Mouse (Mus musculus): ENCODE data around the gene Sprr2a1. TPM values are rescaled to one million over a fixed set of nuclear protein-coding genes. Genes with fewer than 3 reads are reported as not detected.
"Not testable (repeated sequence)": the region's sequence is repeated elsewhere in the genome, so short reads cannot be mapped to it uniquely, and the experiment has no call there.

Gene Sprr2a1
- polyA plus RNA-seq, 1 experiment from 2014 or later, result not detected

DNA sequence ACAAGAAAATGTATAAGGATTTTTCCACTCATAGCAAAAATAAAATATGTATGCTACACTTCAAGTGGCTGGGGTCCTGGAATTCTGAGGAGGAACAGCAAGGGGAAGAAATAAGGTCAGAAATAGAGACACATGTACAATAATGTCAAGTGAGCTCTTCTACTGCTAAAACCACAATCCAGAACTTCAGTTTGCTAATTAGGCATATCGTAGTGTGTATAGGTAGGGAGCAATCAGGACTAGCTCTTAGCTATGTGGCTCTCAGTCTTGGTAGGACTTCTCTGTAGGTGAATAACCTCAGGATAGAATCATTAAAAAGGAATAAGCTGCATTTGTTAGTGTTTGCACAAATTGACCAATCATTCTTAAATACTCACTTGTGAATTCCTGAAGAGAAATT is 23.6 kb downstream of the Sprr2a1 start:
- H3K4me1 ChIP-seq (replicated peaks); H3K36me3 ChIP-seq; H3K4me3 ChIP-seq (replicated peaks); H3K9me3 ChIP-seq; H3K27ac ChIP-seq; H3K9ac ChIP-seq (replicated peaks); H3K27me3 ChIP-seq; ATAC-seq; H3K4me2 ChIP-seq (replicated peaks): not testable (repeated sequence)
- WGBS, result no CpG with 5 or more reads among the region's 1 CpGs

DNA sequence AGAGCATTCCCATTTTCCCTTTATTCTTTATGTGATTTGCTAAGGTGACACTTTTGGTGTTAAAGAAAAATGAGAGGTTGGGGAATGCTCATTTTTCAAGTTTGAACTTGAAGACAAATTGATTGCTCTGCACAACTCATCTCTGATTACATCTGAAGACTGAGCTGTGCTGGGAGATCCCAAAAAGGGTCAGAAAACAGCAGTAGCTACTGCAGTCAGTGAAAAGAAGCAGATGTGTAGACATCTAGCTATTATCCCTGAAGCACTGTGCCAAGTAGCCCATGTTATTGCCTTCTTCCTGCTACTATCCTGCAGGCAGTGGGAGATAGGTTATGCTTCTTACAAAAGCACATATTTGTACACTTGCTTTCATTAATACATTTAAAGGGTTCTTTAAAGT is 29.2 kb downstream of the Sprr2a1 start:
- H3K4me1 ChIP-seq (replicated peaks); H3K4me2 ChIP-seq (replicated peaks); H3K27me3 ChIP-seq; H3K36me3 ChIP-seq; H3K4me3 ChIP-seq (replicated peaks); H3K9ac ChIP-seq (replicated peaks); ATAC-seq; H3K27ac ChIP-seq; H3K9me3 ChIP-seq: not testable (repeated sequence)

DNA sequence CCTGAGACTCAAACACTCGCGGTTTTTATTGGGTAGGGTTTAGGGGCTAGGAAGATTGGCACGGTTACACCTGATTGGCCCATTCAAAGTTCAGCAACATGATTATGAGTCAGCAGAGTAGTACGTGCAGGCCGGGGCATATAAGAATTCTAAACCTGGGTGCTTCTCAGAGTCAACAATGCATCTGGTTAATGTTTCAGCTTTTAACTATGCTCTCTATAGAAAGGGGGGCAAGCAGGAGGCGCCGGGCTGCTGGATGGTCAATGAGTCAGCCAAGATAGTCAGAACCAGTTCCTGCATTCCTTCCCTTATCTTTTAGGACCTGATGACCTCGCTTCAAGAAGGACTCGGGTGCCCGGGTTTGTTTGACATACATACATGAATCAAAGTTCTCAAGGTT is 30.6 kb downstream of the Sprr2a1 start:
- ATAC-seq; H3K9me3 ChIP-seq; H3K4me3 ChIP-seq (replicated peaks); H3K27me3 ChIP-seq; H3K36me3 ChIP-seq; H3K27ac ChIP-seq; H3K4me1 ChIP-seq (replicated peaks); H3K4me2 ChIP-seq (replicated peaks); H3K9ac ChIP-seq (replicated peaks): not testable (repeated sequence)
- whole genome bisulfite sequencing, result no CpG with 5 or more reads among the region's 10 CpGs

DNA sequence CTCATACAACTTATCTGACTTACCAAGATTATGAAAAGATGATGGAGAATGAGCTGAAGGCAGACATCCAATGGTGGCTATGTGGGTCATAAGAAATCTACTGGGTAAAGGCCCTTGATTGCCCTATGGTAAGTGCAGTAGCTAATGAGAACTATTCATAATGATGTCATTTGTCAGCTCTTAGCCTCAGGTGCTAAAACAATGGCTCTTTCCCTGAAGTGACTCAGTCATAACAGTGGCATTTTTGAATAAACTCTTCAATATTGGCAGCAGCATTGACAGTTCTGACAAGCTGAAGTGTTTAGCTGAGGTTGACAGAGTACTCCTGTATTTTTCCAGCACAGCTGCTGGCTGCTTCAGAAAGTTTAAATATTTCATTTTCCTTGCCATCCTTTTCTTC is 32.9 kb downstream of the Sprr2a1 start:
- not testable (repeated sequence) for H3K4me1 ChIP-seq (replicated peaks); H3K4me2 ChIP-seq (replicated peaks); ATAC-seq; H3K27me3 ChIP-seq; H3K9me3 ChIP-seq; H3K27ac ChIP-seq; H3K36me3 ChIP-seq; H3K9ac ChIP-seq (replicated peaks); H3K4me3 ChIP-seq (replicated peaks)

- H3K36me3 ChIP-seq; H3K4me1 ChIP-seq (replicated peaks); H3K4me3 ChIP-seq (replicated peaks); H3K9me3 ChIP-seq; H3K27ac ChIP-seq; H3K27me3 ChIP-seq; ATAC-seq; H3K4me2 ChIP-seq (replicated peaks); H3K9ac ChIP-seq (replicated peaks): not testable (repeated sequence)
- WGBS, result 92% methylated on average over 1 of the region's 2 CpGs
Measured at GRCm38 (mm10) chr3:92250450-92250849, 34.9 kb downstream of the Sprr2a1 start.

DNA sequence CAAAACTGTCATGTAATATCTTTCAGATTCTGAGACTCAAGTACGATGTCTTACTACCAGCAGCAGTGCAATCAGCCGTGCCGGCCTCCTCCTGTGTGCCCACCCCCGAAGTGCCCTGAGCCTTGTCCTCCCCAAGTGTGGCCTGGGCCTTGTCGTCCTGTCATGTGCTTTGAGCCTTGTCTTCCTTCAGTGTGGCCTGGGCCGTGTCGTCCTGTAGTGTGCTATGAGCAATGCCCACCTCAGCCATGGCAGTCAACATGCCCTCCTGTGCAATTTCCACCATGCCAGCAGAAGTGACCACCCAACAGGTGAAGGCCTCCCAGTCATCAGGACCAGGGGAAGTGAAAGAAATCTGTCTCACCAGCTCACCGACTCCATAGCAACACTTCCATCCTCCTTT is 38.3 kb downstream of the Sprr2a1 start:
- WGBS, result no CpG with 5 or more reads among the region's 8 CpGs
- not testable (repeated sequence) for H3K4me1 ChIP-seq (replicated peaks); H3K27me3 ChIP-seq; H3K4me2 ChIP-seq (replicated peaks); H3K9me3 ChIP-seq; H3K9ac ChIP-seq (replicated peaks); H3K27ac ChIP-seq; H3K4me3 ChIP-seq (replicated peaks); H3K36me3 ChIP-seq
- ATAC-seq, result peak; percentile 76

GRCm38 (mm10) chr3:92258526-92258925 is 42.9 kb downstream of the Sprr2a1 start:
- not testable (repeated sequence) for H3K4me2 ChIP-seq (replicated peaks); H3K9me3 ChIP-seq; H3K4me1 ChIP-seq (replicated peaks); H3K27ac ChIP-seq; H3K27me3 ChIP-seq; H3K9ac ChIP-seq (replicated peaks); H3K4me3 ChIP-seq (replicated peaks); H3K36me3 ChIP-seq
- peak; percentile 67; the same call in 1 of the 2 replicates for ATAC-seq

GRCm38 (mm10) chr3:92263462-92263861 is 47.9 kb downstream of the Sprr2a1 start:
- H3K4me2 ChIP-seq (replicated peaks); H3K27me3 ChIP-seq; ATAC-seq; H3K4me3 ChIP-seq (replicated peaks); H3K4me1 ChIP-seq (replicated peaks); H3K27ac ChIP-seq; H3K36me3 ChIP-seq; H3K9me3 ChIP-seq; H3K9ac ChIP-seq (replicated peaks): not testable (repeated sequence)
- no CpG with 5 or more reads among the region's 2 CpGs for WGBS

Other genes starting within 250 kb of the Sprr2a1 start
- gene Pglyrp3, start 201.2 kb upstream of the Sprr2a1 start, polyA plus RNA-seq (2015; fragmentation: Nextera tagmentation; extraction: Ambion mirVana), result not detected in 2 replicates
- 2.5 and 3.7 TPM in 2 replicates for gene Lor, start 132.7 kb upstream of the Sprr2a1 start, polyA plus RNA-seq (2015; fragmentation: Nextera tagmentation; extraction: Ambion mirVana)
- gene Prr9, start 91.9 kb upstream of the Sprr2a1 start, polyA plus RNA-seq (2015; fragmentation: Nextera tagmentation; extraction: Ambion mirVana), result not detected in 2 replicates
- not detected in 2 replicates for gene Lelp1, start 73.1 kb upstream of the Sprr2a1 start, polyA plus RNA-seq (2015; fragmentation: Nextera tagmentation; extraction: Ambion mirVana)
- gene Sprr2a2, start 121 bp downstream of the Sprr2a1 start, polyA plus RNA-seq (2015; fragmentation: Nextera tagmentation; extraction: Ambion mirVana), result not detected in 2 replicates
- gene Sprr2a3, start 69.6 kb downstream of the Sprr2a1 start, polyA plus RNA-seq (2015; fragmentation: Nextera tagmentation; extraction: Ambion mirVana), result not detected in 2 replicates
- gene Sprr2b, start 100.8 kb downstream of the Sprr2a1 start, polyA plus RNA-seq (2015; fragmentation: Nextera tagmentation; extraction: Ambion mirVana), result not detected in 2 replicates
- not detected in 2 replicates for gene Sprr2d, start 123.3 kb downstream of the Sprr2a1 start, polyA plus RNA-seq (2015; fragmentation: Nextera tagmentation; extraction: Ambion mirVana)
- not detected in 2 replicates for gene Sprr2e, start 136.3 kb downstream of the Sprr2a1 start, polyA plus RNA-seq (2015; fragmentation: Nextera tagmentation; extraction: Ambion mirVana)
- gene Sprr2f, start 149.4 kb downstream of the Sprr2a1 start, polyA plus RNA-seq (2015; fragmentation: Nextera tagmentation; extraction: Ambion mirVana), result not detected in 2 replicates
- gene Sprr2h, start 169.9 kb downstream of the Sprr2a1 start, polyA plus RNA-seq (2015; fragmentation: Nextera tagmentation; extraction: Ambion mirVana), result not detected in 2 replicates
- not detected in 2 replicates for gene Sprr2i, start 192.2 kb downstream of the Sprr2a1 start, polyA plus RNA-seq (2015; fragmentation: Nextera tagmentation; extraction: Ambion mirVana)
- not detected in 2 replicates for gene Sprr2j-ps, start 202.3 kb downstream of the Sprr2a1 start, polyA plus RNA-seq (2015; fragmentation: Nextera tagmentation; extraction: Ambion mirVana)
- gene Gm9774, start 213.6 kb downstream of the Sprr2a1 start, polyA plus RNA-seq (2015; fragmentation: Nextera tagmentation; extraction: Ambion mirVana), result 9.8 and 12.0 TPM in 2 replicates
- not detected in 2 replicates for gene Sprr2k, start 216.8 kb downstream of the Sprr2a1 start, polyA plus RNA-seq (2015; fragmentation: Nextera tagmentation; extraction: Ambion mirVana)
- not detected in 2 replicates for gene Sprr1b, start 223.0 kb downstream of the Sprr2a1 start, polyA plus RNA-seq (2015; fragmentation: Nextera tagmentation; extraction: Ambion mirVana)
- not detected in 2 replicates for gene Sprr3, start 242.9 kb downstream of the Sprr2a1 start, polyA plus RNA-seq (2015; fragmentation: Nextera tagmentation; extraction: Ambion mirVana)

Measured in midbrain, embryonic 13.5 days (tissue).